Mouse (Mus musculus) thymus, adult 2 months (tissue): Measurements from ENCODE around the gene Gm3409. TPM values are rescaled to one million over a fixed set of nuclear protein-coding genes. Genes with fewer than 3 reads are reported as not detected.
"Not testable (repeated sequence)": the region's sequence is repeated elsewhere in the genome, so short reads cannot be mapped to it uniquely, and the experiment has no call there.

Experiments
- DNase-seq: peaks from one replicate; pipeline ENCODE4 v3.0.0; 2021
- H3K27ac ChIP-seq: fragments of 200-500 bp; 2 replicates; pipeline ENCODE4 v1.5.1; 2012; ENCODE audit warnings: low read length, control low read depth; ENCODE audit not compliant: control insufficient read depth, insufficient read depth
- H3K27me3 ChIP-seq: fragments of 200-500 bp; 2 replicates; pipeline ENCODE4 v1.6.1; 2012; ENCODE audit warnings: mild to moderate bottlenecking, low read length, moderate library complexity, mixed read lengths; ENCODE audit not compliant: control insufficient read depth, insufficient read depth
- H3K36me3 ChIP-seq: fragments of 200-500 bp; 2 replicates; pipeline ENCODE4 v1.6.1; 2012; ENCODE audit warnings: mild to moderate bottlenecking, low read length, moderate library complexity; ENCODE audit not compliant: control insufficient read depth, insufficient read depth
- H3K4me1 ChIP-seq: fragments of 200-500 bp; replicated peaks from 2 replicates; pipeline ENCODE4 v1.6.1; 2012; ENCODE audit warnings: low read length; ENCODE audit not compliant: control insufficient read depth, insufficient read depth
- H3K4me3 ChIP-seq: fragments of 200-500 bp; 2 replicates; pipeline ENCODE4 v1.5.1; 2012; ENCODE audit warnings: mild to moderate bottlenecking, low read length, control low read depth, moderate library complexity; ENCODE audit not compliant: control insufficient read depth, insufficient read depth
- CTCF ChIP-seq: fragments of 200-500 bp; IDR thresholded peaks from 2 replicates; pipeline ENCODE4 v1.5.1; 2012; ENCODE audit warnings: mild to moderate bottlenecking, control low read depth, low read length, moderate library complexity, borderline replicate concordance; ENCODE audit not compliant: control insufficient read depth, poor library complexity, insufficient read depth; ENCODE audit errors: extremely low read depth
- POLR2A ChIP-seq: fragments of 200-500 bp; IDR thresholded peaks from 2 replicates; pipeline ENCODE4 v1.6.1; 2012; ENCODE audit warnings: mild to moderate bottlenecking, low read length, control low read depth, moderate library complexity; ENCODE audit not compliant: control insufficient read depth, poor library complexity, insufficient read depth; ENCODE audit errors: extremely low read depth
- WGBS: fragments of 180-500 bp; shearing (Covaris S2); methylation state at CpG from one replicate; pipeline ENCODE4 v1.1.7; 2018; 5-methylcytosine and 5-hydroxymethylcytosine counted together
- polyA plus RNA-seq: library from polyadenylated mRNA; depleted of rRNA; stranded (reverse); fragments of >200 nt; gene quantifications from 2 replicates; pipeline ENCODE4 v1.2.3, GENCODE M21; 2012; rRNA removed

Gene Gm3409
- not detected in 2 replicates for polyA plus RNA-seq

DNA sequence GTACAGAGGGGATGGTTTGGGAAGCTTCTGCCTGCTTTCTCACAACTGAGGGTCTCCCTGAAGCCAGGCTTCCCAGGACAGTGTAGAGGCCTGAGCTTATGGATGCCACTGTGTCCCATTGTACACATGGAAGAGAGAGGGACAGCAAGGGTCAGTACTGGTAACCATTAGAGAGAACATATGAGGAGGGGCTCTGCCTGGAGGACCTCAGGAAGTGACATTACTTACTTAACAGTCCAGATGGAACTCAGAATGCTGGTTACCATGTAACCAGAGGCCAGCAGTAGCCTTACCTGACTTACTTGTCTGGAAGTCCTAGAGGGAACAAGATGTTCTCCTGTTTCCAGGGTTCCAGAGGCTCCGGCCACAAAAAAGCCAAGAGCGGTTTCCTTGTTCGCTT lies at the start of gene Gm3409:
TSS of gene Gm3409 (plus strand) at position 301 of the 400 bp plus-strand sequence.
- H3K4me3 ChIP-seq, H3K27ac ChIP-seq, H3K36me3 ChIP-seq, H3K4me1 ChIP-seq, DNase-seq, H3K27me3 ChIP-seq: not testable (repeated sequence)
- 92% methylated on average over 2 of the region's 3 CpGs for WGBS

DNA sequence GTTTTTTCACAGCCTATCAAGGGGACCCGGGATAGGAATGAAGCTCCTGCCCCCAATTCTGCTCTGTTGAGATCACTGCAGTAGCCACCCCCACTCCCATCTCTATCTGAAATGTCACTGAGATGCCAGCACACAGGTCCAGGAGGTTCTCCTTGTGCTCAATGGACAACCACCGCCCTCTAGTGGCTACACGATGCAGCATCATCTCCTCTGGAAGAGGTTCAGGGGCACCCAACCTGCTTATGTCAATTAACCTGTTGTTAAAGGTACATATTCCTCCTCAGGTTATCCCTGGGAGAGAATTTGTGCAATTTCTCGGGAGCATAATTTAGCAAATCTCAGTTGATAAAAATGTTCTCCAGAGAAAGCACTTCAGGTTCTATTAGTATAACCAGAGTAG lies 48.5 kb upstream of the Gm3409 start:
- WGBS, result 17% methylated on average over 3 of the region's 4 CpGs
- not testable (repeated sequence) for H3K4me1 ChIP-seq, H3K27me3 ChIP-seq, H3K36me3 ChIP-seq, H3K27ac ChIP-seq, H3K4me3 ChIP-seq
- DNase-seq, result peak; percentile 19

DNA sequence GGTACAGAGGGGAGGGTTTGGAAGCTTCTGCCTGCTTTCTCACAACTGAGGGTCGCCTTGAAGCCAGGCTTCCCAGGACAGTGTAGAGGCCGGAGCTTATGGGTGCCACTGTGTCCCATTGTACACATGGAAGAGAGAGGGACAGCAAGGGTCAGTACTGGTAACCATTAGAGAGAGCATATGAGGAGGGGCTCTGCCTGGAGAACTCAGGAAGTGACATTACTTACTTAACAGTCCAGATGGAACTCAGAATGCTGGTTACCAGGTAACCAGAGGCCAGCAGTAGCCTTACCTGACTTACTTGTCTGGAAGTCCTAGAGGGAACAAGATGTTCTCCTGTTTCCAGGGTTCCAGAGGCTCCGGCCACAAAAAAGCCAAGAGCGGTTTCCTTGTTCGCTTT lies 46.4 kb upstream of the Gm3409 start, which contains the start of gene Gm6370:
TSS of gene Gm6370 (plus strand) at position 301 of the 400 bp plus-strand sequence.
- not testable (repeated sequence) for DNase-seq, H3K36me3 ChIP-seq, H3K4me1 ChIP-seq, H3K27ac ChIP-seq, H3K27me3 ChIP-seq, H3K4me3 ChIP-seq
- no CpG with 5 or more reads among the region's 5 CpGs for whole genome bisulfite sequencing

DNA sequence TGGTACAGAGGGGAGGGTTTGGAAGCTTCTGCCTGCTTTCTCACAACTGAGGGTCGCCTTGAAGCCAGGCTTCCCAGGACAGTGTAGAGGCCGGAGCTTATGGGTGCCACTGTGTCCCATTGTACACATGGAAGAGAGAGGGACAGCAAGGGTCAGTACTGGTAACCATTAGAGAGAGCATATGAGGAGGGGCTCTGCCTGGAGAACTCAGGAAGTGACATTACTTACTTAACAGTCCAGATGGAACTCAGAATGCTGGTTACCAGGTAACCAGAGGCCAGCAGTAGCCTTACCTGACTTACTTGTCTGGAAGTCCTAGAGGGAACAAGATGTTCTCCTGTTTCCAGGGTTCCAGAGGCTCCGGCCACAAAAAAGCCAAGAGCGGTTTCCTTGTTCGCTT lies 35.3 kb upstream of the Gm3409 start, which contains the start of gene 4930449I24Rik:
TSS of gene 4930449I24Rik (plus strand) at position 301 of the 400 bp plus-strand sequence.
- not testable (repeated sequence) for H3K4me3 ChIP-seq, H3K4me1 ChIP-seq, H3K27ac ChIP-seq, H3K27me3 ChIP-seq, H3K36me3 ChIP-seq, DNase-seq
- WGBS, result no CpG with 5 or more reads among the region's 5 CpGs

DNA sequence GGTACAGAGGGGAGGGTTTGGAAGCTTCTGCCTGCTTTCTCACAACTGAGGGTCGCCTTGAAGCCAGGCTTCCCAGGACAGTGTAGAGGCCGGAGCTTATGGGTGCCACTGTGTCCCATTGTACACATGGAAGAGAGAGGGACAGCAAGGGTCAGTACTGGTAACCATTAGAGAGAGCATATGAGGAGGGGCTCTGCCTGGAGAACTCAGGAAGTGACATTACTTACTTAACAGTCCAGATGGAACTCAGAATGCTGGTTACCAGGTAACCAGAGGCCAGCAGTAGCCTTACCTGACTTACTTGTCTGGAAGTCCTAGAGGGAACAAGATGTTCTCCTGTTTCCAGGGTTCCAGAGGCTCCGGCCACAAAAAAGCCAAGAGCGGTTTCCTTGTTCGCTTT lies 23.6 kb upstream of the Gm3409 start, which contains the start of gene Gm3402:
TSS of gene Gm3402 (plus strand) at position 301 of the 400 bp plus-strand sequence.
- not testable (repeated sequence) for H3K4me1 ChIP-seq, H3K27me3 ChIP-seq, DNase-seq, H3K36me3 ChIP-seq, H3K4me3 ChIP-seq, H3K27ac ChIP-seq
- WGBS, result 93% methylated on average over 2 of the region's 5 CpGs

DNA sequence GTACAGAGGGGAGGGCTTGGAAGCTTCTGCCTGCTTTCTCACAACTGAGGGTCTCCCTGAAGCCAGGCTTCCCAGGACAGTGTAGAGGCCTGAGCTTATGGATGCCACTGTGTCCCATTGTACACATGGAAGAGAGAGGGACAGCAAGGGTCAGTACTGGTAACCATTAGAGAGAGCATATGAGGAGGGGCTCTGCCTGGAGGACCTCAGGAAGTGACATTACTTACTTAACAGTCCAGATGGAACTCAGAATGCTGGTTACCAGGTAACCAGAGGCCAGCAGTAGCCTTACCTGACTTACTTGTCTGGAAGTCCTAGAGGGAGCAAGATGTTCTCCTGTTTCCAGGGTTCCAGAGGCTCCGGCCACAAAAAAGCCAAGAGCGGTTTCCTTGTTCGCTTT lies 11.9 kb upstream of the Gm3409 start, which contains the start of gene Gm3404:
TSS of gene Gm3404 (plus strand) at position 301 of the 400 bp plus-strand sequence.
- H3K27me3 ChIP-seq, H3K4me1 ChIP-seq, H3K27ac ChIP-seq, H3K4me3 ChIP-seq, DNase-seq, H3K36me3 ChIP-seq: not testable (repeated sequence)
- WGBS, result 94% methylated on average over 3 of the region's 3 CpGs

DNA sequence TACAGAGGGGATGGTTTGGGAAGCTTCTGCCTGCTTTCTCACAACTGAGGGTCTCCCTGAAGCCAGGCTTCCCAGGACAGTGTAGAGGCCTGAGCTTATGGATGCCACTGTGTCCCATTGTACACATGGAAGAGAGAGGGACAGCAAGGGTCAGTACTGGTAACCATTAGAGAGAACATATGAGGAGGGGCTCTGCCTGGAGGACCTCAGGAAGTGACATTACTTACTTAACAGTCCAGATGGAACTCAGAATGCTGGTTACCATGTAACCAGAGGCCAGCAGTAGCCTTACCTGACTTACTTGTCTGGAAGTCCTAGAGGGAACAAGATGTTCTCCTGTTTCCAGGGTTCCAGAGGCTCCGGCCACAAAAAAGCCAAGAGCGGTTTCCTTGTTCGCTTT lies 18.4 kb downstream of the Gm3409 start, which contains the start of gene Gm3415:
TSS of gene Gm3415 (plus strand) at position 301 of the 400 bp plus-strand sequence.
- not testable (repeated sequence) for H3K27ac ChIP-seq, DNase-seq, H3K4me3 ChIP-seq, H3K4me1 ChIP-seq, H3K36me3 ChIP-seq, H3K27me3 ChIP-seq
- WGBS, result no CpG with 5 or more reads among the region's 3 CpGs

DNA sequence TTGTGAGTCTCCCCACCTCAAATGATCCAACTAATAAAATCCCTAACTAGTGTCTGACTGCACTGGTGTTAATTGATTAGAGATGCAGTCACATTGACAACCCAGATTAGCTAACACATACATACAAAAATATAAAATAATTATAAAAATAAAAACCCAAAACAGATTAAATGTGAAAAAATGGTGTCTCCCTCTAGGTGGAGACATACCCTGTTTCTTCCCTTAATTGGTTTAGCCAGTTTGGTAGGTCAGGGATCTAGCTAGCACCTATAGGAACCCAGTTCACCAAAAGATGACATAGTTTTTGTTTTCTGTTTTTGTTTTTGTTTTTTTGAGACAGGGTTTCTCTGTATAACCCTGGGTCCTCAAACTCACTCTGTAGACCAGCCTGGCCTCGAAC lies 26.8 kb downstream of the Gm3409 start:
- no peak for TF ChIP-seq CTCF
- no peak for TF ChIP-seq POLR2A
- Histone ChIP-seq H3K4me1 (no peaks in the 10 kb centered on the region), H3K4me3 (no peak overlapping the region), H3K27me3 (no peaks in the 10 kb centered on the region), H3K36me3 (no peaks in the 10 kb centered on the region), H3K27ac (no peak overlapping the region)
- DNase-seq, result no peak
- 77% methylated on average over 1 of the region's 1 CpGs for WGBS
